Mouse (Mus musculus) small intestine, adult 2 months (tissue): ENCODE measurements around the gene Ppox. TPM values are rescaled to one million over a fixed set of nuclear protein-coding genes. Genes with fewer than 3 reads are reported as not detected.

ENCODE experiments used
- H3K27ac ChIP-seq: fragments of 200-500 bp; 2 replicates; pipeline ENCODE4 v1.5.1; 2012; ENCODE audit warnings: low read depth, low read length, control low read depth, inconsistent platforms; ENCODE audit not compliant: insufficient read depth
- H3K27me3 ChIP-seq: fragments of 200-500 bp; 2 replicates; pipeline ENCODE4 v1.6.1; 2012; ENCODE audit warnings: mild to moderate bottlenecking, moderate library complexity, low read length, inconsistent platforms; ENCODE audit not compliant: control insufficient read depth, insufficient read depth
- H3K36me3 ChIP-seq: fragments of 200-500 bp; 2 replicates; pipeline ENCODE4 v1.6.1; 2012; ENCODE audit warnings: mild to moderate bottlenecking, low read length, control low read depth, inconsistent platforms; ENCODE audit not compliant: control insufficient read depth, insufficient read depth
- H3K4me1 ChIP-seq: fragments of 200-500 bp; 2 replicates; pipeline ENCODE4 v1.6.1; 2012; ENCODE audit warnings: low read length, inconsistent platforms, mixed read lengths; ENCODE audit not compliant: control insufficient read depth, insufficient read depth, insufficient read length
- H3K4me3 ChIP-seq: fragments of 200-500 bp; 2 replicates; pipeline ENCODE4 v1.5.1; 2012; ENCODE audit warnings: low read depth, mild to moderate bottlenecking, control low read depth, inconsistent platforms, low read length, moderate library complexity
- CTCF ChIP-seq: fragments of 200-500 bp; IDR thresholded peaks from 2 replicates; pipeline ENCODE4 v1.5.1; 2012; ENCODE audit warnings: low read depth, mild to moderate bottlenecking, control low read depth, inconsistent platforms, low read length, moderate library complexity, mixed read lengths; ENCODE audit not compliant: insufficient replicate concordance, insufficient read length; ENCODE audit errors: extremely low read depth
- POLR2A ChIP-seq: fragments of 200-500 bp; IDR thresholded peaks from 2 replicates; pipeline ENCODE4 v1.6.1; 2012; ENCODE audit warnings: low read depth, mild to moderate bottlenecking, control low read depth, inconsistent platforms, low read length, moderate library complexity
- WGBS: fragments of 180-500 bp; shearing (Covaris S2); methylation state at CpG from one replicate; pipeline ENCODE4 v1.1.7; 2018; 5-methylcytosine and 5-hydroxymethylcytosine counted together
- polyA plus RNA-seq: library from polyadenylated mRNA; depleted of rRNA; stranded (reverse); fragments of >200 nt; gene quantifications from 2 replicates; pipeline ENCODE4 v1.2.3, GENCODE M21; 2012

The Ppox gene
- polyA plus RNA-seq, 1 experiment = 23.4 TPM

DNA sequence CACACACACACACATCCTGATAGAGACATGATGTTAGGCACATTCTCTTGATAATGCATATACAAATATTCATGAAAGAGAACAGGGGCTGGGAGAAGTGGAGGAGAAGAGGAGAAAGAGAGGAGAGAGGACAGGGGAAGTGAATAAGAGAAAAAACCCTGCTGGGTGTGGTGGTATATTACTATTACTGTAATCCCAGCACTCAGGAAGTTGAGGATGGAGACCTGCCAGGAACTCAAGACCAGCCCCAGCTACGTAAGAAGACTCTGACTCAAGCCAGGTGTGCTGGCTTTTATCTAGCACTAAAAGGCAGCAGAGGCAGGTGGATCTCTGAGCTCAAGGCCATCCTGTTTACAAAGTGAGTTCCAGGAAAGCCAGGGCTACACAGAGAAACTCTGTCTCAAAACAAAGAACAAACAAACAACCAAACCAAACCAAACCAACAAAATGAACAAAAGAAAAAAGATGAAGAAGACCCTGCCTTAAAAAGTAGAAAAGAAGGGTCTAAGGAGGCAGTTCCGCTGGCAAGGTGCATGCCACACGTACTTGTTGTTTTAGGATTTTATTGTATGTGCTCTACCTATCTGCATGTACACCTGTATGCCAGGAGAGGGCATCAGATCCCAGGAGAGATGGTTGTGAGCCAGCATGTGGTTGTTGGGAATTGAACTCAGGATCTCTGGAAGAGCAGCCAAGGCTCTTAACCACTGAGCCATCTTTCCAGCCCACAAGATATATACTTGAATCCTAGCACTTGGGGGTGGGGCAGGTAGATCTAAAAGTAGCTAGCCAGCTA lies 17.1 kb downstream of the Ppox start:
- TF ChIP-seq POLR2A = no peak
- no peak for TF ChIP-seq CTCF
- Histone ChIP-seq H3K27ac (peak overlapping the region; percentile 39), H3K4me3 (no peak overlapping the region), H3K27me3 (no peaks in the 10 kb centered on the region), H3K4me1 (peaks cover 10% of the 10 kb centered on the region; the same call in 1 of the 2 replicates), H3K36me3 (no peaks in the 10 kb centered on the region)
- WGBS = 54% methylated on average over 3 of the region's 3 CpGs

- H3K36me3 ChIP-seq = no peaks in the 10 kb centered on the region
- peaks cover 10% of the 10 kb centered on the region; the same call in 1 of the 2 replicates for H3K4me1 ChIP-seq
- H3K4me3 ChIP-seq = no peak overlapping the region
- 0% methylated on average over 2 of the region's 2 CpGs for WGBS
- peak overlapping the region; percentile 39; the same call in 1 of the 2 replicates for H3K27ac ChIP-seq
- TF ChIP-seq CTCF (no peak), POLR2A (no peak)
- no peaks in the 10 kb centered on the region for H3K27me3 ChIP-seq
These were observed 17.8 kb downstream of the Ppox start for GRCm38 (mm10) chr1:171263185-171263611.

- H3K4me3 ChIP-seq = no peak overlapping the region
These were observed 18.3 kb downstream of the Ppox start for GRCm38 (mm10) chr1:171262594-171263130.

DNA sequence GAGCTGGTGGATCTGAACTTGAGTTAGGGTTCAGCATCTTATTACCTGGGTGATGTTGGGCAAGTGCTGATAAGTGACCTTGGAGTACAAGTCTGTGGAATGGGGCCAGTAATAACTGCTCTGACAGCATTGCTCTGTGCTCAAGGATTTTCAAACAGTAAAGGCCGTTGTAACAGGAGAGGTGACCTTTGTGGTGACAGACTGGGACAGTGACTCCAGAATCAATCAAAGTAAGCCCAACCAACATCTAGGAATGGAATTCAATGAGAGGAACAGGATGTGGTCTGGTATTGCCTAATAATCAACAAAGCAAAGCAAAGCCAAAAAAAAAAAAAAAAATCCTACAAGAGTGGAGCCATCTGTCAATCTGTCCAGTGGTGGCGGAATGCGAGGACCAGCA lies 20.7 kb downstream of the Ppox start:
- TF ChIP-seq CTCF (no peak), POLR2A (no peak)
- WGBS = 65% methylated on average over 3 of the region's 3 CpGs
- Histone ChIP-seq H3K36me3 (no peaks in the 10 kb centered on the region), H3K4me1 (peaks cover 10% of the 10 kb centered on the region; the same call in 1 of the 2 replicates), H3K27ac (peak overlapping the region; percentile 32; the same call in 1 of the 2 replicates), H3K27me3 (no peaks in the 10 kb centered on the region), H3K4me3 (no peak overlapping the region)

More at GRCm38 (mm10) chr1:171262594-171263130, 18.3 kb downstream of the Ppox start:
- 9% methylated on average over 8 of the region's 8 CpGs for WGBS
- peak overlapping the region; percentile 56 for H3K27ac ChIP-seq
- H3K27me3 ChIP-seq = no peaks in the 10 kb centered on the region
- TF ChIP-seq CTCF = no peak
- TF ChIP-seq POLR2A = no peak
- H3K4me1 ChIP-seq = peaks cover 10% of the 10 kb centered on the region; the same call in 1 of the 2 replicates
- H3K36me3 ChIP-seq = no peaks in the 10 kb centered on the region

- no peaks in the 10 kb centered on the region for H3K27me3 ChIP-seq
- H3K4me3 ChIP-seq = no peak overlapping the region
- WGBS = 63% methylated on average over 17 of the region's 17 CpGs
- no peaks in the 10 kb centered on the region for H3K36me3 ChIP-seq
- no peak overlapping the region for H3K27ac ChIP-seq
- H3K4me1 ChIP-seq = peaks cover 10% of the 10 kb centered on the region; the same call in 1 of the 2 replicates
- TF ChIP-seq CTCF (no peak), POLR2A (no peak)
These were observed 22.1 kb downstream of the Ppox start for GRCm38 (mm10) chr1:171258921-171259320.

- 87% methylated on average over 9 of the region's 9 CpGs for WGBS
- Histone ChIP-seq H3K4me1 (peaks cover 10% of the 10 kb centered on the region; the same call in 1 of the 2 replicates), H3K27ac (no peak overlapping the region), H3K4me3 (no peak overlapping the region), H3K36me3 (no peaks in the 10 kb centered on the region), H3K27me3 (no peaks in the 10 kb centered on the region)
- TF ChIP-seq POLR2A = no peak
- TF ChIP-seq CTCF = 0 out of 2 replicates have a peak, but pooled peaks have one; percentile 13
These were observed 23.2 kb downstream of the Ppox start for GRCm38 (mm10) chr1:171257781-171258180.

DNA sequence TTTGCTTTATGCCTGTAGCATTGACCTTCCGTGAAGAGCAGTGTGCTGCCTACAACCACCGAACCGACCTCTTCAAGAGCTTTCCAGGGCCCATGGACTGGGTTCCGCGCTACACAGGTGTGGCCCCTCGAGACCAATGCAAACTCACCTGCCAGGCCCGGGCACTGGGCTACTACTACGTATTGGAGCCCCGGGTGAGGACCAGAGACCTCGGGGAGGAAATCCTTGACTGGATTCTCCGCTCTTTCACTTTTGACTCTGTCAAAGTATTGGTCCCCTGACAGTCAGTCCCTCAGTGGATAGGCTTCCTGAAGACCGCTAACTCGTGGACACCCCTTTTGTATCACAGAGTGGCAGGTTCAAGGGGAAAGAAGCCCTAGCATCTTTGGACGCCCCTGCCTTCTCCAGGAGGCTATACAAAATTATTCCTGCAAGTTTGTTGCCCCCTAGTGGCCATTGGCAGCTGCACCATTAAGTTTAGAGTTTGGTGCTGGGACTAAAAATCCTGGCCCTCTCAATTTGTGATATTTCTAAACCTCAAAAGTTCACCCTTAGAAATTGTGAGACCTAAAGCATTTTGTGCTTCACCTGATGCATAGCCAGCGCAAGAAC lies 23.9 kb downstream of the Ppox start:
- TF ChIP-seq POLR2A (no peak), CTCF (peak; percentile 58; the same call in 1 of the 2 replicates)
- 52% methylated on average over 15 of the region's 15 CpGs for WGBS
- Histone ChIP-seq H3K27ac (no peak overlapping the region), H3K27me3 (no peaks in the 10 kb centered on the region), H3K4me1 (peaks cover 10% of the 10 kb centered on the region; the same call in 1 of the 2 replicates), H3K4me3 (no peak overlapping the region), H3K36me3 (no peaks in the 10 kb centered on the region)
